ENCODE assay signal across 11 mouse cellular contexts in genomic region chr3:28705522-28706137, GRCm38 (mm10). TPM values are rescaled to one million over a fixed set of nuclear protein-coding genes. Genes with fewer than 3 reads are reported as not detected.
DNase-seq lines count a peak whose midpoint lies in the region; ATAC-seq and TF ChIP-seq lines count a peak whose summit lies in the region.
"Had no signal": no experiment of that assay in that cellular context is flagged by ENCODE, and none has a peak within 500 bp of the region (broad histone marks: within the 10 kb centered on the region; RNA-seq: fewer than 3 reads in every experiment).

No protein-coding gene starts in this region.

- intact Hi-C loops in left cerebral cortex, postnatal 36 days (cut with DNase I), result no loop called here
- intact Hi-C loops in gastrocnemius, adult 2 months (cut with DNase I), result no loop called here

- H3K9me3 ChIP-seq in intestine, embryonic 14.5 days (ENCODE audit: control insufficient read depth, low read length), result 0 out of 2 replicates have a peak, but pooled peaks cover 3% of the 10 kb centered on the region
- H3K9me3 ChIP-seq in liver, embryonic 12.5 days (replicated peaks), result no peaks in the 10 kb centered on the region
- H3K9me3 ChIP-seq: neural tube, embryonic 15.5 days had no signal

- H3K4me3 ChIP-seq in intestine, embryonic 14.5 days (ENCODE audit: low read depth, low read length), result no peak overlapping the region
- H3K4me3 ChIP-seq in liver, embryonic 12.5 days, result no peak overlapping the region
- H3K4me3 ChIP-seq in gastrocnemius, adult 2 months, result no peak overlapping the region
- no peak overlapping the region for H3K4me3 ChIP-seq in layer of hippocampus, adult 2 months
- H3K4me3 ChIP-seq: neural tube, embryonic 15.5 days had no signal

- DNase-seq in heart, adult 11 months, result peak; percentile 55
- DNase-seq in heart, adult 8-10 months (ENCODE audit: low spot score), result no peak
- DNase-seq in CD4-positive helper T cell, adult 2 months (ENCODE audit: low read depth, low spot score), result peak; percentile 7
- no peak for DNase-seq in intestine, embryonic 14.5 days (ENCODE audit: low spot score)
- no peak for DNase-seq in left cerebral cortex, postnatal 36 days (ENCODE audit: low spot score in 2 of 2)
- no peak for DNase-seq in gastrocnemius, adult 2 months
- DNase-seq in layer of hippocampus, adult 2 months (ENCODE audit: low spot score in 2 of 2), result no peak
- DNase-seq: cerebellum, adult 18-20 months had no signal

- no peak for ATAC-seq in intestine, embryonic 14.5 days (replicated peaks; ENCODE audit: low FRiP score, low TSS enrichment, low read depth)
- ATAC-seq in liver, embryonic 12.5 days, result 0 out of 2 replicates have a peak, but pooled peaks have one; percentile 42

- H3K27me3 ChIP-seq in intestine, embryonic 14.5 days (replicated peaks; ENCODE audit: control insufficient read depth, insufficient read depth, low read length), result no peaks in the 10 kb centered on the region
- H3K27me3 ChIP-seq in liver, embryonic 12.5 days (replicated peaks), result no peaks in the 10 kb centered on the region
- H3K27me3 ChIP-seq: neural tube, embryonic 15.5 days had no signal

- no peak for TF ChIP-seq CTCF in gastrocnemius, adult 2 months (IDR thresholded peaks at IDR 0.05)
- TF ChIP-seq CTCF in layer of hippocampus, adult 2 months (conservative IDR thresholded peaks at IDR 0.05), result no peak

- H3K4me1 ChIP-seq in intestine, embryonic 14.5 days (replicated peaks; ENCODE audit: control insufficient read depth, insufficient read depth, low read length), result peaks cover 4% of the 10 kb centered on the region; the same call in 1 of the 2 replicates
- peaks cover 5% of the 10 kb centered on the region; the same call in 1 of the 2 replicates for H3K4me1 ChIP-seq in liver, embryonic 12.5 days
- H3K4me1 ChIP-seq: neural tube, embryonic 15.5 days had no signal

- peak overlapping the region; percentile 13; the same call in 1 of the 2 replicates for H3K4me2 ChIP-seq in intestine, embryonic 14.5 days (ENCODE audit: low read length)
- peak overlapping the region; percentile 26 for H3K4me2 ChIP-seq in liver, embryonic 12.5 days
- H3K4me2 ChIP-seq: neural tube, embryonic 15.5 days had no signal

- no peak overlapping the region for H3K9ac ChIP-seq in intestine, embryonic 14.5 days (ENCODE audit: low read length)
- no peak overlapping the region for H3K9ac ChIP-seq in liver, embryonic 12.5 days
- H3K9ac ChIP-seq: neural tube, embryonic 15.5 days had no signal

- no peaks in the 10 kb centered on the region for H3K36me3 ChIP-seq in intestine, embryonic 14.5 days (ENCODE audit: control insufficient read depth, insufficient read depth, low read length)
- H3K36me3 ChIP-seq in liver, embryonic 12.5 days, result peaks cover 5% of the 10 kb centered on the region; the same call in 1 of the 2 replicates
- H3K36me3 ChIP-seq: neural tube, embryonic 15.5 days had no signal

- no peak overlapping the region for H3K27ac ChIP-seq in intestine, embryonic 14.5 days (ENCODE audit: low read depth)
- H3K27ac ChIP-seq in liver, embryonic 12.5 days, result no peak overlapping the region
- H3K27ac ChIP-seq in gastrocnemius, adult 2 months, result no peak overlapping the region
- no peak overlapping the region for H3K27ac ChIP-seq in layer of hippocampus, adult 2 months
- H3K27ac ChIP-seq: neural tube, embryonic 15.5 days had no signal

- 54% methylated on average over 10 of the region's 10 CpGs for WGBS in intestine, embryonic 14.5 days
- 22% methylated on average over 10 of the region's 10 CpGs for WGBS in liver, embryonic 12.5 days (ENCODE audit: insufficient replicate concordance)

RNA-seq across cellular contexts. Expression of gene Slc2a2, which starts 7.9 kb away (rescaled TPM):
- under 1 TPM in 3 of 4 experiments, not detected in 1; 0.06 to 0.26 (median 0.16) TPM for total RNA-seq in heart, adult 8-10 months (2022)
- polyA plus RNA-seq in intestine, embryonic 14.5 days (2014; fragmentation: Nextera tagmentation; extraction: Ambion mirVana), result 0.11 and 0.91 TPM in 2 replicates
- polyA plus RNA-seq in liver, embryonic 12.5 days (2016; fragmentation: Nextera tagmentation; extraction: Ambion mirVana), result 17.7 and 19.5 TPM in 2 replicates
- not detected for total RNA-seq in left cerebral cortex, postnatal 36 days (2021)
- total RNA-seq in gastrocnemius, adult 2 months (2021), result not detected
- total RNA-seq in layer of hippocampus, adult 2 months (2021), result not detected
- total RNA-seq: left cerebral cortex, postnatal 10 days had no signal

Comparison
In these comparisons a context has a peak if more than half of its experiments do, and no peak if none do; other contexts are left out.
1. DNase-seq: peak in heart, adult 11 months (single experiment) and CD4-positive helper T cell, adult 2 months (single experiment); none in heart, adult 8-10 months (single experiment), intestine, embryonic 14.5 days (single experiment), left cerebral cortex, postnatal 36 days (0 of 2), gastrocnemius, adult 2 months (single experiment) and layer of hippocampus, adult 2 months (0 of 2).